Mouse (Mus musculus) forelimb bud, embryonic 11.5 days (tissue): ENCODE data around the gene Slc44a5.
"Not testable (repeated sequence)": the region's sequence is repeated elsewhere in the genome, so short reads cannot be mapped to it uniquely, and the experiment has no call there.

Experiments used
- DNase-seq: peaks from one replicate; pipeline ENCODE4 v3.0.0-alpha.2; 2012; ENCODE audit warnings: low read depth, low spot score

Slc44a5 gene

GRCm38 (mm10) chr3:154215309-154215708 lies 242.1 kb downstream of the Slc44a5 start:
- no peak for DNase-seq

GRCm38 (mm10) chr3:154215779-154216178 lies 242.5 kb downstream of the Slc44a5 start:
- no peak for DNase-seq

- DNase-seq = no peak
Observed at GRCm38 (mm10) chr3:154222141-154222591, 248.9 kb downstream of the Slc44a5 start.

- no peak for DNase-seq
Observed at GRCm38 (mm10) chr3:154222688-154223087, 249.5 kb downstream of the Slc44a5 start.

GRCm38 (mm10) chr3:154226100-154226752 lies 253.0 kb downstream of the Slc44a5 start:
- peak; percentile 73 for DNase-seq

GRCm38 (mm10) chr3:154244932-154245331 lies 271.7 kb downstream of the Slc44a5 start:
- DNase-seq = no peak

GRCm38 (mm10) chr3:154251486-154251885 lies 278.2 kb downstream of the Slc44a5 start:
- DNase-seq = no peak

GRCm38 (mm10) chr3:154252219-154252618 lies 279.0 kb downstream of the Slc44a5 start:
- no peak for DNase-seq

- DNase-seq = not testable (repeated sequence)
Observed at GRCm38 (mm10) chr3:154254187-154254586, 281.0 kb downstream of the Slc44a5 start.

- DNase-seq = no peak
Observed at GRCm38 (mm10) chr3:154257312-154257711, 284.1 kb downstream of the Slc44a5 start.

GRCm38 (mm10) chr3:154268313-154268712 lies 295.1 kb downstream of the Slc44a5 start:
- DNase-seq = no peak

GRCm38 (mm10) chr3:154269757-154270366 lies 296.6 kb downstream of the Slc44a5 start:
- DNase-seq = peak; percentile 80

GRCm38 (mm10) chr3:154274681-154275080 lies 301.4 kb downstream of the Slc44a5 start:
- DNase-seq = peak; percentile 63

GRCm38 (mm10) chr3:154284260-154284659 lies 311.0 kb downstream of the Slc44a5 start:
- no peak for DNase-seq

GRCm38 (mm10) chr3:154285351-154285750 lies 312.1 kb downstream of the Slc44a5 start:
- no peak for DNase-seq

- DNase-seq = no peak
Observed at GRCm38 (mm10) chr3:154287217-154287616, 314.0 kb downstream of the Slc44a5 start.

- DNase-seq = no peak
Observed at GRCm38 (mm10) chr3:154288429-154289069, 315.3 kb downstream of the Slc44a5 start.

GRCm38 (mm10) chr3:154290351-154290750 lies 317.1 kb downstream of the Slc44a5 start:
- no peak for DNase-seq

- DNase-seq = no peak
Observed at GRCm38 (mm10) chr3:154292126-154292525, 318.9 kb downstream of the Slc44a5 start.

GRCm38 (mm10) chr3:154293839-154294490 lies 320.7 kb downstream of the Slc44a5 start:
- no peak for DNase-seq

- no peak for DNase-seq
Observed at GRCm38 (mm10) chr3:154294924-154295834, 321.9 kb downstream of the Slc44a5 start.
